Mouse (Mus musculus) adrenal gland, postnatal 4 days (tissue): ENCODE data around the gene Tbc1d2. TPM values are rescaled to one million over a fixed set of nuclear protein-coding genes. Genes with fewer than 3 reads are reported as not detected.

Source experiments
- DNase-seq, 2 experiments: peaks; one replicate each; pipeline ENCODE4 v3.0.0; 2021 to 2022; ENCODE audit warnings: low spot score in 2 of 2, mixed read lengths in 2 of 2
- total RNA-seq, 2 experiments: library from RNA; stranded (reverse); gene quantifications; 2 replicates each; pipeline ENCODE4 v1.2.3; 2021

Gene Tbc1d2
- total RNA-seq, 2 experiments from 2014 or later, result 2.8 to 3.9 TPM

GRCm38 (mm10) chr4:46555762-46556161 is 94.2 kb downstream of the Tbc1d2 start:
- no peak for DNase-seq

Other genes starting within 250 kb of the Tbc1d2 start
- 10 to 100 TPM in 1 of 2 experiments, 1 to 10 TPM in 1; 7.3 to 17.9 TPM for gene Hemgn, start 236.7 kb downstream of the Tbc1d2 start, total RNA-seq
- 100 to 1,000 TPM; 185 to 204 TPM for gene Anp32b, start 199.3 kb downstream of the Tbc1d2 start, total RNA-seq
- gene Nans, start 161.0 kb downstream of the Tbc1d2 start, total RNA-seq, result 10 to 100 TPM; 51.0 to 51.3 TPM
- 1 to 10 TPM; 7.2 to 7.5 TPM for gene Trim14, start 114.1 kb downstream of the Tbc1d2 start, total RNA-seq
- 1 to 10 TPM; 5.1 to 7.0 TPM for gene Coro2a, start 48.0 kb downstream of the Tbc1d2 start, total RNA-seq